Mouse (Mus musculus) hindbrain, postnatal 0 days (tissue): ENCODE results near the gene Jph3. TPM values are rescaled to one million over a fixed set of nuclear protein-coding genes. Genes with fewer than 3 reads are reported as not detected.

Experiments
- ATAC-seq: fragments of 200-750 bp; cut with Nextera tagmentation; 2 replicates; pipeline ENCODE4 v1.8.0; 2017; ENCODE audit warnings: mild to moderate bottlenecking, moderate TSS enrichment, moderate library complexity
- DNase-seq: peaks from one replicate; pipeline ENCODE4 v3.0.0-alpha.2; 2015; ENCODE audit warnings: low spot score
- H3K27ac ChIP-seq: fragments of 300-500 bp; sonication (generic); 2 replicates; pipeline ENCODE4 v1.5.1; 2014; ENCODE audit warnings: mild to moderate bottlenecking
- H3K27me3 ChIP-seq: fragments of 300-500 bp; sonication (generic); 2 replicates; pipeline ENCODE4 v1.6.1; 2014; ENCODE audit warnings: low read length, mixed read lengths; ENCODE audit not compliant: insufficient read depth
- H3K36me3 ChIP-seq: fragments of 300-500 bp; sonication (generic); 2 replicates; pipeline ENCODE4 v1.6.1; 2014; ENCODE audit warnings: low read length, mixed read lengths; ENCODE audit not compliant: insufficient read depth
- H3K4me1 ChIP-seq: fragments of 300-500 bp; sonication (generic); 2 replicates; pipeline ENCODE4 v1.6.1; 2014; ENCODE audit warnings: antibody characterized with exemption, low read length, mixed read lengths; ENCODE audit not compliant: insufficient read depth
- H3K4me2 ChIP-seq: fragments of 300-500 bp; sonication (generic); 2 replicates; pipeline ENCODE4 v1.6.1; 2014; ENCODE audit warnings: low read depth, mild to moderate bottlenecking, low read length, moderate library complexity, mixed read lengths
- H3K4me3 ChIP-seq: fragments of 300-500 bp; sonication (generic); 2 replicates; pipeline ENCODE4 v1.5.1; 2014; ENCODE audit warnings: low read length
- H3K9ac ChIP-seq: fragments of 300-500 bp; sonication (generic); replicated peaks from 2 replicates; pipeline ENCODE4 v1.6.1; 2014; ENCODE audit warnings: mild to moderate bottlenecking, low read length, moderate library complexity, mixed read lengths
- H3K9me3 ChIP-seq: fragments of 300-500 bp; sonication (generic); 2 replicates; pipeline ENCODE4 v1.6.1; 2016; ENCODE audit warnings: low read length, mixed read lengths
- CTCF ChIP-seq: IDR thresholded peaks from 2 replicates; pipeline ENCODE4 v1.5.1; 2016; ENCODE audit warnings: antibody characterized with exemption, control low read depth, low read depth
- WGBS: fragments of 180-500 bp; shearing (Covaris S2); extraction: QIAGEN DNeasy Blood & Tissue Kit; methylation state at CpG from one replicate; pipeline ENCODE4 v1.1.7; 2014; 5-methylcytosine and 5-hydroxymethylcytosine counted together
- polyA plus RNA-seq: library from polyadenylated mRNA; unstranded; fragments of >200 nt; fragmentation: Nextera tagmentation; extraction: Ambion mirVana; gene quantifications from 2 replicates; pipeline ENCODE4 v1.2.1, GENCODE M21; 2015
- total RNA-seq: library from RNA; depleted of rRNA; stranded (reverse); fragments of >200 nt; gene quantifications from 2 replicates; pipeline ENCODE4 v1.2.3, GENCODE M21; 2014

Jph3 gene
- total and polyA plus RNA-seq, 2 experiments from 2014 or later: 75.2 to 102 TPM

- Histone ChIP-seq H3K4me1 (peaks cover 11% of the 10 kb centered on the region), H3K27me3 (no peaks in the 10 kb centered on the region), H3K36me3 (no peaks in the 10 kb centered on the region), H3K9ac (no peak overlapping the region), H3K27ac (no peak overlapping the region), H3K4me3 (no peak overlapping the region; the same call in 1 of the 2 replicates), H3K9me3 (no peaks in the 10 kb centered on the region), H3K4me2 (peak overlapping the region; percentile 77; the same call in 1 of the 2 replicates)
- ATAC-seq (no peak), DNase-seq (no peak)
- TF ChIP-seq CTCF: no peak
- 93% methylated on average over 5 of the region's 5 CpGs for WGBS
Measured at GRCm38 (mm10) chr8:121827726-121828125, 98.3 kb downstream of the Jph3 start.

GRCm38 (mm10) chr8:121828376-121829023, 99.1 kb downstream of the Jph3 start:
- peak overlapping the region; percentile 83 for H3K4me3 ChIP-seq
- TF ChIP-seq CTCF: no peak
- no peak for ATAC-seq
- H3K27ac ChIP-seq: peak overlapping the region; percentile 88; the same call in 1 of the 2 replicates
- no peaks in the 10 kb centered on the region for H3K27me3 ChIP-seq
- H3K9me3 ChIP-seq: no peaks in the 10 kb centered on the region
- DNase-seq: no peak
- H3K4me2 ChIP-seq: peak overlapping the region; percentile 77
- WGBS: 36% methylated on average over 10 of the region's 10 CpGs
- H3K36me3 ChIP-seq: no peaks in the 10 kb centered on the region
- peaks cover 11% of the 10 kb centered on the region for H3K4me1 ChIP-seq
- peak overlapping the region; percentile 80 for H3K9ac ChIP-seq

GRCm38 (mm10) chr8:121829048-121829776, 99.8 kb downstream of the Jph3 start, which contains the start of gene Klhdc4:
Gene Klhdc4 (minus strand): TSS chr8:121829569.
- Histone ChIP-seq H3K9ac (peak within 1 kb of the TSS; percentile 80), H3K27me3 (no peaks in the 10 kb centered on the region), H3K4me2 (peak within 1 kb of the TSS; percentile 77), H3K4me3 (peak within 1 kb of the TSS; percentile 83), H3K4me1 (peaks cover 11% of the 10 kb centered on the region), H3K36me3 (no peaks in the 10 kb centered on the region), H3K27ac (peak within 1 kb of the TSS; percentile 88), H3K9me3 (no peaks in the 10 kb centered on the region)
- ATAC-seq (peak; percentile 99), DNase-seq (peak; percentile 95)
- no peak for TF ChIP-seq CTCF
- under 1% methylated on average over 65 of the region's 68 CpGs for WGBS

- Histone ChIP-seq H3K4me1 (peaks cover 11% of the 10 kb centered on the region), H3K9ac (peak overlapping the region; percentile 80), H3K27me3 (no peaks in the 10 kb centered on the region), H3K36me3 (no peaks in the 10 kb centered on the region), H3K9me3 (no peaks in the 10 kb centered on the region), H3K27ac (peak overlapping the region; percentile 88), H3K4me2 (peak overlapping the region; percentile 77), H3K4me3 (peak overlapping the region; percentile 83)
- 12% methylated on average over 18 of the region's 18 CpGs for WGBS
- DNase-seq: peak; percentile 59
- TF ChIP-seq CTCF: no peak
- ATAC-seq: peak; percentile 90
Measured at GRCm38 (mm10) chr8:121829777-121830362, 100.4 kb downstream of the Jph3 start.

- H3K9ac ChIP-seq: 0 out of 2 replicates have a peak overlapping the region, but pooled peaks have one; percentile 1
- no peaks in the 10 kb centered on the region for H3K27me3 ChIP-seq
- TF ChIP-seq CTCF: no peak
- H3K4me3 ChIP-seq: no peak overlapping the region
- no peak for ATAC-seq
- no peaks in the 10 kb centered on the region for H3K9me3 ChIP-seq
- peaks cover 11% of the 10 kb centered on the region for H3K4me1 ChIP-seq
- H3K4me2 ChIP-seq: no peak overlapping the region
- no peak for DNase-seq
- H3K27ac ChIP-seq: no peak overlapping the region
- WGBS: 83% methylated on average over 2 of the region's 2 CpGs
- H3K36me3 ChIP-seq: no peaks in the 10 kb centered on the region
Measured at GRCm38 (mm10) chr8:121832061-121832460, 102.6 kb downstream of the Jph3 start.

- no peaks in the 10 kb centered on the region for H3K9me3 ChIP-seq
- H3K27ac ChIP-seq: no peak overlapping the region
- 12% methylated on average over 6 of the region's 6 CpGs for WGBS
- peak; percentile 75 for TF ChIP-seq CTCF
- no peak overlapping the region; the same call in 1 of the 2 replicates for H3K4me3 ChIP-seq
- no peak overlapping the region for H3K4me2 ChIP-seq
- no peak overlapping the region for H3K9ac ChIP-seq
- ATAC-seq: no peak
- DNase-seq: peak; percentile 88
- peaks cover 11% of the 10 kb centered on the region for H3K4me1 ChIP-seq
- no peaks in the 10 kb centered on the region for H3K36me3 ChIP-seq
- H3K27me3 ChIP-seq: no peaks in the 10 kb centered on the region
Measured at GRCm38 (mm10) chr8:121832503-121832902, 103.1 kb downstream of the Jph3 start.
